Mouse (Mus musculus): Measurements from ENCODE around the gene Olfr47. TPM values are rescaled to one million over a fixed set of nuclear protein-coding genes. Genes with fewer than 3 reads are reported as not detected.
"Not testable (repeated sequence)": the region's sequence is repeated elsewhere in the genome, so short reads cannot be mapped to it uniquely, and the experiment has no call there.

Gene Olfr47
- polyA plus RNA-seq (2016; fragmentation: Nextera tagmentation; extraction: Ambion mirVana), result not detected in 2 replicates

DNA sequence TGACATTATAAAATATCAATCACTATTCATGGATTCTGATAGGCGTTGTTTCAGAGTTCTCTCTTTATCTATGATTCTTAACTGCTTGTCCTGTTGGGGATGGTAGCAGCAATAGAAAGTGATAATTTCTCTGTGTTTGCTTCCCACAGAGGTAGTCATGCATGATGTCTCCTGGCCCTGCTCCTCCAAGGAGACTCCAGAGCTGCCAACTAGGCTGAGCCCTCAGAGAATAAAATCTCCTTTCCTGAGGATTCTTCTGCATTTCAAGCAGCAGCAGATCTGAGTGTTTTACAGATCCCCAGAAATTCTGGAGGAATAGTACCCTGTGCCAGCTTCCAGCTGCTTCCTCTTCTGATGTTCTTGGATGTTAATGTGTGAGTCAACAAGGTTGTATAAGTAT, at the start of gene Olfr47:
Gene Olfr47 (plus strand): TSS at position 275 of the 400 bp plus-strand sequence.
- 69% methylated on average over 1 of the region's 1 CpGs for WGBS

DNA sequence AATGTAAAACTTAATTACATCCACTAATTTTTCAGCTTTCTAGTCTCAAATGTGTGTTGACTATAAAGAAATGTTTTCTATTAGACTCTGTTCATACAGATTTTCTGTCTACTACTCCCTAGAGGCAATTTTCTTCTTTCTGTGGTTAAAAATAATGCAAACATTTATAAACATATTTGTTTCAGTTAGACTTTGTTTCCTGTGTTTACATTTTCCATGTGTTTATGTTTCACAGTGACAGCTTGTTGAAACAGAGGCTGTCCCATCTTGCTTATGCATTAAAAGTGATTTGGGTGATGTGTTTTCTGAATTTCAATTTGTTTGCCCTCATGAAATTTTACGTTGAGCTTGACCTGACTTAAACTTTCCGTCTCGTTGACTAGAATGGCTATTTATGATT, 40.3 kb upstream of the Olfr47 start:
- DNase-seq (ENCODE audit: low spot score), result no peak
- Histone ChIP-seq H3K36me3 (no peaks in the 10 kb centered on the region), H3K27ac (no peak overlapping the region), H3K27me3 (ENCODE audit: insufficient read depth, poor library complexity, severe bottlenecking) (no peaks in the 10 kb centered on the region), H3K4me3 (no peak overlapping the region), H3K4me1 (no peaks in the 10 kb centered on the region), H3K9me3 (no peaks in the 10 kb centered on the region)
- WGBS, result 86% methylated on average over 3 of the region's 3 CpGs

More for the DNA sequence above, at the start of gene Olfr47:
- not testable (repeated sequence) for H3K4me1 ChIP-seq; DNase-seq (ENCODE audit: low spot score); H3K4me3 ChIP-seq; H3K9me3 ChIP-seq; H3K27ac ChIP-seq; H3K36me3 ChIP-seq; H3K27me3 ChIP-seq (ENCODE audit: insufficient read depth, poor library complexity, severe bottlenecking)

DNA sequence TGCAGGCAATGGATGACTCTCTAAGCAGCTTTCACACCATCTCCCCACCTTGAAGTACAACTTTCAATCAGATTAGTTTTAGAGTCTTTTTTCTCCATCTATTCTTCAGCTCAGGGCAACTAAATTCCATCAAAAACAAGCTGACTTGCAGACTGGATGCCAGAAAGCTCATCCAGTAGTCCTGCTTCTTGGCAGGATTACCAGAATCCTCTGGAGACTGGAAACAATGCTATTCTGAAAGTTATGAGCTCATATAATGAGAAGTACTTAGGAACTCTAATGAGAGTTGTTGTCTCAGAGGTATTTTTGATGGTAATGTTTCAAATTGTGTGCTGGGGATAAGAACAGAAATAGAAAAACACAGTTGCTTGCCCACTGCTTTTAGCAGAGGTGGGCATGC, 34.5 kb upstream of the Olfr47 start, which contains the start of gene Olfr435:
Gene Olfr435 (plus strand): TSS at position 366 of the 400 bp plus-strand sequence.
- H3K27me3 ChIP-seq (ENCODE audit: insufficient read depth, poor library complexity, severe bottlenecking), result no peaks in the 10 kb centered on the region
- no peaks in the 10 kb centered on the region for H3K36me3 ChIP-seq
- H3K4me1 ChIP-seq, result no peaks in the 10 kb centered on the region
- no peak within 1 kb of the TSS for H3K27ac ChIP-seq
- H3K9me3 ChIP-seq, result no peaks in the 10 kb centered on the region
- H3K4me3 ChIP-seq, result no peak within 1 kb of the TSS
- DNase-seq (ENCODE audit: low spot score), result no peak

DNA sequence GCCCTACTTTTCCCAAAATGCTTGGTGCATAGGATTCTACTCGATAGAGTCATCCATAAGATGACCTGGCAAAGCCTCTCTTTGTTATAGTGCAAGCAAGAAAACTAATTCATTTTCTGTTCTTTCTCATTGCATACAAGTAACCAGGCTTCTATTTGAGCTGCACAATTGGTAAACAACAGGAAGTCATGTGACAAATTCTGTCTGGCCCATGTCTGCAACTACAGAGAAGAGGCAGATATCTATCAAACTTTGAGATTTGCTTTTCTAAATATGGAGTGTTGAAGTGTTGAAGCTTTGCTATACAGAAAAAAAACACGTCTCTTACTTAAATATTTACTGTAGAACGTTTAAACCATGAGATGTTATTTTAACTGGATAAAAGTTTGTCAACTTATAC, 33.2 kb upstream of the Olfr47 start:
- no peak overlapping the region for H3K4me3 ChIP-seq
- no peaks in the 10 kb centered on the region for H3K36me3 ChIP-seq
- 58% methylated on average over 3 of the region's 3 CpGs for WGBS
- no peaks in the 10 kb centered on the region for H3K27me3 ChIP-seq (ENCODE audit: insufficient read depth, poor library complexity, severe bottlenecking)
- no peak overlapping the region for H3K27ac ChIP-seq
- no peaks in the 10 kb centered on the region for H3K4me1 ChIP-seq
- no peaks in the 10 kb centered on the region for H3K9me3 ChIP-seq
- DNase-seq (ENCODE audit: low spot score), result no peak

DNA sequence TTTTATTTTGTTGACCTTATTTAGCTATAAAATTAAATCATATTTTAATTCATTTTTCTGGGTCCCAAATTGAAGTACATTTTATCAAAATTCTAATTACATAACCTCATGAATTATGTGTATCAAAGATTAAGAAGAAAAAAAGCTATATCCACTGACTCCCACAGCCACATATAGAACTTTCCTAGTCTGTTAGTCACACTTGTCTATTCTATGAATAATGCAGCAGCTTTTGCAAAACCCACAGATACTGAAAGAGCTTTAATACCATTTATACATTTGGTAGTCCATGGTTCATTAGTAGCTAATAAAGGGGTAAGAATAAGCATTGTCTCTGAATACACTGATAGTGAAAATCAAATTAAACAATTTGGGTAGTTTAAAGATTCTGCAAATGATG, 28.5 kb upstream of the Olfr47 start:
- Histone ChIP-seq H3K4me3 (no peak overlapping the region), H3K4me1 (no peaks in the 10 kb centered on the region), H3K27ac (no peak overlapping the region), H3K9me3 (no peaks in the 10 kb centered on the region), H3K27me3 (ENCODE audit: insufficient read depth, poor library complexity, severe bottlenecking) (no peaks in the 10 kb centered on the region), H3K36me3 (no peaks in the 10 kb centered on the region)
- no peak for DNase-seq (ENCODE audit: low spot score)

DNA sequence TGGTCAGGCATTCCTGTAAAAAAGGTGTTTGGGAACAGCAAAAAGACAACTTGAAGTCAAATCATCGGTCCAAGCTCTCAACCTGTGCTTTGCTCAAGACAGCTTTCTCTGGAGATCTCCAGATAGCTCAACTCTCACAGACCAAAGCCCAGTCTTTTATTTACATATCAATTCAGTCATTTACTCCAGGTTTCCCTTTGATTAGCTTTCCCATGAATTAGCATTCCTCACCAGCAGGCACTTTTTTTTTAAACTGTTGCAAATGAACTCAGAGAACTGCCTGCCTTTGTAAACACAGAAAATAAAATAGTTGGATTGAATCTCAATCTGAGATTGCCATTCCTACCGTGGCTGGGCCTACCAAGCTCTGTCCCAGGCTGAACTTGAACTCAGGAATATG, 26.0 kb upstream of the Olfr47 start:
- DNase-seq (ENCODE audit: low spot score), result no peak
- 40% methylated on average over 2 of the region's 2 CpGs for WGBS
- Histone ChIP-seq H3K27ac (no peak overlapping the region), H3K9me3 (no peaks in the 10 kb centered on the region), H3K4me3 (no peak overlapping the region), H3K27me3 (ENCODE audit: insufficient read depth, poor library complexity, severe bottlenecking) (no peaks in the 10 kb centered on the region), H3K4me1 (no peaks in the 10 kb centered on the region), H3K36me3 (no peaks in the 10 kb centered on the region)

DNA sequence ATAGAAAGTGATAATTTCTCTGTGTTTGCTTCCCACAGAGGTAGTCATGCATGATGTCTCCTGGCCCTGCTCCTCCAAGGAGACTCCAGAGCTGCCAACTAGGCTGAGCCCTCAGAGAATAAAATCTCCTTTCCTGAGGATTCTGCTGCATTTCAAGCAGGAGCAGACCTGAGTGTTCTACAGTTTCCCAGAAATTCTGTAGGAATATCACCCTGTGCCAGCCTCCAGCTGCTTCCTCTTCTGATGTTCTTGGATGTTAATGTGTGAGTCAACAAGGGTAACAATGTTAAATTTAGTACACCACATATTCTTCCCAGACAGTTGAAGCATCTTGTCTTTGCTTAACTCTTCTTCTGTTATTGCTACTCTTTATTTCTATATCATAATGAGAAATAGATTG, 18.5 kb upstream of the Olfr47 start, which contains the start of gene Olfr434:
Gene Olfr434 (plus strand): TSS at position 149 of the 400 bp plus-strand sequence.
- H3K9me3 ChIP-seq, H3K4me3 ChIP-seq: not testable (repeated sequence)

DNA sequence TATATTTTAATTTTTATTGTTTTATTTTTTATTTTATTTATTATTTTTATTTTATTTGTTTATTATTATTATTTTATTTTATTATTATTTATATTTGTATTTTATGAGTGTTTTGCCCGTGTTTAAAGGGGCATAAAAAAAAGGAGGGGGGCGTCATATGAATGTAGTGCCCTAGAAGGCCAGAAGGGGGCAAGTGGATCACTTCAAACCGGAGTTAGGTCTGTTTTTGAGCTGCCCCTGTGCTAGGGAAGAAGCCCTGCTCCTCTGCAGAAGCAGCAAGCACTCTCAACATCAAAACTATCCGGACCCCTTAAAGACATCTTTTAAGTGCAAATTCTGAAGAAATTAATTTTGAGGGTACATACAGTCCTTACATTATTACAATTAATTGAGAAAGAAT, 10.7 kb downstream of the Olfr47 start:
- H3K9me3 ChIP-seq, result no peaks in the 10 kb centered on the region
- H3K27ac ChIP-seq, result no peak overlapping the region
- no peaks in the 10 kb centered on the region for H3K27me3 ChIP-seq (ENCODE audit: insufficient read depth, poor library complexity, severe bottlenecking)
- WGBS, result 13% methylated on average over 4 of the region's 4 CpGs
- no peaks in the 10 kb centered on the region for H3K4me1 ChIP-seq
- no peaks in the 10 kb centered on the region for H3K36me3 ChIP-seq
- DNase-seq (ENCODE audit: low spot score), result no peak
- H3K4me3 ChIP-seq, result no peak overlapping the region

More for the DNA sequence above, 18.5 kb upstream of the Olfr47 start, which contains the start of gene Olfr434:
- not testable (repeated sequence) for H3K27me3 ChIP-seq (ENCODE audit: insufficient read depth, poor library complexity, severe bottlenecking); H3K27ac ChIP-seq; H3K36me3 ChIP-seq; DNase-seq (ENCODE audit: low spot score); H3K4me1 ChIP-seq

DNA sequence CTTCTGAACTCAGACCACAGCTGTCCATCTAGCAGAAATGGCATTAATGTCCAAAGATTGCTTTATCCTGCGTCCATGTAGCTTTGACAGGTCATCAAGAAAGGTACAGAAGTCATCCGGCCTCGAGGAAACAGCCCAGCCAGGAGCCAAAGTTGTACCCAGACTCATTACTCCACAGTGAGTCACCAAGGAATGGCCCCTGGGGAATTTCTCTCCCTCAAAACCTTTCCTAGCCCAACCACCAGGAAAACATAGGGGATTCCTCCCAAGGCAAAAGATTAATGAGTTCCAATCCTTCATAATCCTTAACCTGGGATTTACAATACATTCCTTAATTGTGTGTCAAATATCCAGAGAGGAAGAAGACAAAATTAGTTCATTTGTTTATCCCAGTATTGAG, 16.1 kb downstream of the Olfr47 start:
- 48% methylated on average over 3 of the region's 3 CpGs for WGBS
- Histone ChIP-seq H3K9me3 (no peaks in the 10 kb centered on the region), H3K36me3 (no peaks in the 10 kb centered on the region), H3K4me3 (no peak overlapping the region), H3K4me1 (0 out of 2 replicates have a peak, but pooled peaks cover 3% of the 10 kb centered on the region), H3K27ac (no peak overlapping the region), H3K27me3 (ENCODE audit: insufficient read depth, poor library complexity, severe bottlenecking) (no peaks in the 10 kb centered on the region)
- DNase-seq (ENCODE audit: low spot score), result no peak

DNA sequence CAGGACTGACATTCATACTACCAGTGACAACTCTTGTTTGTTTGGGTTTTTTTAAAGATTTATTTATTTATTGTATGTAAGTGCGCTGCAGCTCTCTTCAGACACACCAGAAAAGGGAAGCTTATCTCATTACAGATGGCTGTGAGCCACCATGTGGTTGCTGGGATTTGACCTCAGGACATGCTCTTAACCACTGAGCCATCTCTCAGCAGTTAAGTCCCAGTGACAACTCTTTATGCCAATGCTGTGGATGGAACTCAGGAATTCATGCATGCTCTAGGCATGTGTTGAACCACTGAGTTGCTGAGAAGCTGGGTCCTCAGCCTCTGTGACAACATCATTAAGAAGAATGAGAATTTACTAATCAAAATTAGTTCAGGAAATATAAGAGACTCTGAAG, 21.7 kb downstream of the Olfr47 start:
- H3K36me3 ChIP-seq, result no peaks in the 10 kb centered on the region
- H3K9me3 ChIP-seq, result no peaks in the 10 kb centered on the region
- WGBS, result 64% methylated on average over 1 of the region's 1 CpGs
- H3K27me3 ChIP-seq (ENCODE audit: insufficient read depth, poor library complexity, severe bottlenecking), result no peaks in the 10 kb centered on the region
- H3K4me1 ChIP-seq, result 0 out of 2 replicates have a peak, but pooled peaks cover 3% of the 10 kb centered on the region
- H3K27ac ChIP-seq, result no peak overlapping the region
- no peak for DNase-seq (ENCODE audit: low spot score)
- no peak overlapping the region for H3K4me3 ChIP-seq

DNA sequence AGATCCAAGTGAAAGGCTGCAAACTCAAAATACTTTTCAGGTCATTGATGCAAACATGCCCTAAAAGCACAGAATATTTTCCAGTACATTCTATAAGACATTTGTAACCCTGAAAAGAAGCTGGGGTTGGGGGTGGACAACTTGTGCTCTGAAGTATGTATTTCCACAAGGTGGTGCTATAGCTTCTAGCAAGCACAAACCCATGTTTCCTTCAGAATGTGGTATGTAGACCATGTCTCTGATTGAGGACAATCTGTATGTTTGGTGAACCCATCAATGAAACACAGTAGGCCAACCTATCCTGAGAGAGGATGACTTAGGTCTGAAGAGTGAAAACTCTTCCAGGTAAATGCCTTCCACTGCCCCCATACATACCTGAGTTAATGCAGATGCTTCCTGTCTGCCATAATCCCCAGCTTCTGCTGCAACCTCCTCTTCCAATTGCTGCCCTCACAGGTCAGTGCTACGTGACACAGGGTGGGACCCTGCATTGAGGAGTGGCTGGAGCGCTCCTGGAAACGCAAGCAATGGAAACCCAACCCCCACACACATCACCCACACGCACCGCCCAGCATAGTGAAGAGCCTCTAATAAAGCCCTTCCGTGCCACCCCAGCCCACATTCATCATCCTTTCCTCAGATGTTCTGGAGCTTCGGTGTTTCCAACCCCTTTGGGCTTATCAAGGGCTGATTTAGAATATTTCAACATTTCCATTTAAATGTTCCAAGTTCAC, 23.0 kb downstream of the Olfr47 start:
- no peak for DNase-seq (ENCODE audit: low spot score)
- Histone ChIP-seq H3K27me3 (ENCODE audit: insufficient read depth, poor library complexity, severe bottlenecking) (no peaks in the 10 kb centered on the region), H3K27ac (no peak overlapping the region), H3K36me3 (no peaks in the 10 kb centered on the region), H3K4me1 (0 out of 2 replicates have a peak, but pooled peaks cover 3% of the 10 kb centered on the region), H3K4me3 (no peak overlapping the region), H3K9me3 (no peaks in the 10 kb centered on the region)
- 65% methylated on average over 7 of the region's 7 CpGs for WGBS

DNA sequence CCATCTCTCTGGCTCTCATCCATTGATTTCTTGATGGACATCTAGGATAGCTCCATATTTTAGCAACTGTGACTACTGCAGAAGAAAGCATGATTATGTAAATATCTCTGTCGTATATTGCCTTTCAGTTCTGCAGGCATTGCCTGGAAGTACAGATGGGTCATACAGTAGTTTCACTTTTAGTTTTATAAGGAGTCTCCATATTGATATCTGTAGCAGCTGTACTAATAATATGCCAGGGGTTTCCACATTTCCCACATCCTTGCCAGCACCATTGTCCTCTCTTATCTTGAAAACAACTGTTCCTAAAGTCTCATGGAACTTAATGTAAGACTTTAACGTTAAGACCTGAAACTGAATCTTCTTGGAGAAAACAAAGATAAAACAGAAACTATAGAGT, 29.4 kb downstream of the Olfr47 start:
- Histone ChIP-seq H3K4me3 (no peak overlapping the region), H3K36me3 (no peaks in the 10 kb centered on the region), H3K27me3 (ENCODE audit: insufficient read depth, poor library complexity, severe bottlenecking) (peaks cover 5% of the 10 kb centered on the region; the same call in 1 of the 2 replicates), H3K9me3 (no peaks in the 10 kb centered on the region), H3K27ac (no peak overlapping the region), H3K4me1 (0 out of 2 replicates have a peak, but pooled peaks cover 8% of the 10 kb centered on the region)
- 48% methylated on average over 2 of the region's 2 CpGs for WGBS
- no peak for DNase-seq (ENCODE audit: low spot score)

DNA sequence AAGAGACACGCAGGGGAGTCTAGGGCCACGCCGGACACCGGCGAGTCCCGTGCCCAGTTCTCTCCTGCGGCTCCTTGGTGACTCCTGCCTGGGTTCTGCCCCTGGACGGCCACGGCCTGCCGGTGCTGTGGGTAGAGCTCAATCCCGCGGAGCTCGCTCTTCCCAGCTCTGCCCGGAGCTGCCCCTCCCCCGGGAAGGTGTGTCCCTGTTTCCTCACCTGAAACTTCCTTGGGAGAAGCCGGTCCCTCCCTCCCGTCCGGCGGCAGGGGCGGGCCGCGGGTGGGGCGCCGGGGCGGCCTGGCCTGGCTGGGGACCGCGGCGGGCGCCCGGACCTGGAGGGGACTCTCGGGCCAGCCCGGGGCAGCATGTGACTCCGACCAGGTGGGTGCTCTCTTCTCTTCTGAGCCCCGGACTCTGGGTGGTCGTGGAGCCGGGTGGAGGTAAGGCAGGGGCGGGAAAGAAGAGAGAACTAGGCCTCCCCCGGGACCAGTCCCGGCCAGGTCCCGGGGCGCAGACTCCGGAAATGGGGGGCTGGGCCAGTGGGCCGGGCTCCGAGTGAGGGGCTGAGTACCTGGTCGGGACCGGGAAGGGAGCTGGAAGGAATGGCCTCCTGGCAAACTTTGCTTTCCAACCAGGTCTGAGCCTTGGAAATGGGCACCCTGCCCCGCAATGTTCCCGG, 34.2 kb downstream of the Olfr47 start, which contains the start of gene Arhgef5:
Gene Arhgef5 (plus strand): TSS at position 220 of the 679 bp plus-strand sequence.
- Histone ChIP-seq H3K27ac (peak within 1 kb of the TSS; percentile 91), H3K4me1 (peaks cover 17% of the 10 kb centered on the region), H3K4me3 (peak within 1 kb of the TSS; percentile 89), H3K27me3 (ENCODE audit: insufficient read depth, poor library complexity, severe bottlenecking) (peaks cover 5% of the 10 kb centered on the region; the same call in 1 of the 2 replicates), H3K9me3 (no peaks in the 10 kb centered on the region), H3K36me3 (no peaks in the 10 kb centered on the region)
- DNase-seq (ENCODE audit: low spot score), result no peak
- WGBS, result under 1% methylated on average over 41 of the region's 48 CpGs

Data from heart, embryonic 10.5 days (tissue).